Mouse (Mus musculus) sigmoid colon, adult 10 weeks (tissue): ENCODE measurements around the gene Gm21704. TPM values are rescaled to one million over a fixed set of nuclear protein-coding genes. Genes with fewer than 3 reads are reported as not detected.

ENCODE experiments used
- polyA plus RNA-seq: library from polyadenylated mRNA; stranded (reverse); fragments of 350-450 nt; fragmentation: Illumina TruSeq; extraction: RNeasy Lipid Tissue Mini Kit (QIAGEN cat#74804); gene quantifications from one replicate; pipeline ENCODE4 v1.2.3, GENCODE M21; 2014; ENCODE audit warnings: low read depth, low replicate concordance

The Gm21704 gene
- not detected for polyA plus RNA-seq

DNA sequence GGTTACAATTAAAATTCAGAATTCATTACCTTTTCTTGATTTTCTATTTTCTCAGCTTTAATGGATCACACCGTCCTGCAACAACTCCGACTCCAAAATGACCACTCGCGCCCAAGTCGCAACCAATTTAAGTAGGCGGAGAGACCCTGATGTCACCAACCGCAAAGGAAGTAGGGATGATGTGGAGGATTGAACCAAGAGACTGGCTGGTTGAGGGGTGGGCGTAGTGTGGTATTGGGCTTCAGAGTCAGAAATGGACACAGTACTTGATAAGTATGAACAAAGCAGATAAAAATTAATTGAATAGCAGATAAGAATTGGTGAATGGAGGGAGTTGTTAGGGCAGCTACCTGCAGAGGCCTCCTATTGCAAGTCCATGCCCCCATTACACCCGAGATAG is at the start of gene Gm21704, which contains the start of gene Gm21708:
TSS of gene Gm21704 (minus strand) at position 101 of the 400 bp plus-strand sequence.
TSS of gene Gm21708 (minus strand) at position 101 of the 400 bp plus-strand sequence.

DNA sequence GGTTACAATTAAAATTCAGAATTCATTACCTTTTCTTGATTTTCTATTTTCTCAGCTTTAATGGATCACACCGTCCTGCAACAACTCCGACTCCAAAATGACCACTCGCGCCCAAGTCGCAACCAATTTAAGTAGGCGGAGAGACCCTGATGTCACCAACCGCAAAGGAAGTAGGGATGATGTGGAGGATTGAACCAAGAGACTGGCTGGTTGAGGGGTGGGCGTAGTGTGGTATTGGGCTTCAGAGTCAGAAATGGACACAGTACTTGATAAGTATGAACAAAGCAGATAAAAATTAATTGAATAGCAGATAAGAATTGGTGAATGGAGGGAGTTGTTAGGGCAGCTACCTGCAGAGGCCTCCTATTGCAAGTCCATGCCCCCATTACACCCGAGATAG is 64.7 kb downstream of the Gm21704 start, which contains the start of gene Gm21693:
TSS of gene Gm21693 (minus strand) at position 101 of the 400 bp plus-strand sequence.

Other genes starting within 250 kb of the Gm21704 start
- not detected for gene Gm21677, start 103.7 kb downstream of the Gm21704 start, polyA plus RNA-seq
- gene Gm21693, start 64.8 kb downstream of the Gm21704 start, polyA plus RNA-seq = not detected
- not detected for gene Gm21708, start within 50 bp of the Gm21704 start, polyA plus RNA-seq